Mouse (Mus musculus) myocyte (in vitro differentiated cells): ENCODE measurements at regions not wholly inside any gene's neighbourhood (a gene's known extent, or its start where the extent isn't known, plus 50 kb on each side); places are given as distances from the start of the nearest gene placed in this dataset.

ENCODE experiments used
- CEBPB ChIP-seq: IDR thresholded peaks from 2 replicates; pipeline ENCODE4 v1.6.1; 2011; ENCODE audit warnings: mild to moderate bottlenecking, moderate library complexity; ENCODE audit not compliant: poor library complexity, insufficient read depth, severe bottlenecking
- E2F4 ChIP-seq: IDR thresholded peaks from one replicate; pipeline ENCODE4 v1.6.1; 2011; ENCODE audit warnings: mild to moderate bottlenecking, control low read depth, moderate library complexity; ENCODE audit not compliant: insufficient read depth
- MAX ChIP-seq: IDR thresholded peaks from one replicate; pipeline ENCODE4 v1.6.1; 2011; ENCODE audit warnings: low read depth, mild to moderate bottlenecking, control low read depth
- POLR2A ChIP-seq: IDR thresholded peaks from one replicate; pipeline ENCODE4 v1.6.1; 2011; ENCODE audit warnings: low read depth, mild to moderate bottlenecking, control low read depth, moderate library complexity; ENCODE audit not compliant: insufficient read length
- SRF ChIP-seq: IDR thresholded peaks from one replicate; pipeline ENCODE4 v1.6.1; 2011; ENCODE audit warnings: low read depth; ENCODE audit not compliant: control insufficient read depth, insufficient read length
- TCF12 ChIP-seq: IDR thresholded peaks from one replicate; pipeline ENCODE4 v1.6.1; 2011; ENCODE audit warnings: mild to moderate bottlenecking, control low read depth; ENCODE audit not compliant: poor library complexity, insufficient read depth, severe bottlenecking
- USF1 ChIP-seq: IDR thresholded peaks from one replicate; pipeline ENCODE4 v1.6.1; 2011; ENCODE audit warnings: low read depth, mild to moderate bottlenecking, control low read depth, moderate library complexity

DNA sequence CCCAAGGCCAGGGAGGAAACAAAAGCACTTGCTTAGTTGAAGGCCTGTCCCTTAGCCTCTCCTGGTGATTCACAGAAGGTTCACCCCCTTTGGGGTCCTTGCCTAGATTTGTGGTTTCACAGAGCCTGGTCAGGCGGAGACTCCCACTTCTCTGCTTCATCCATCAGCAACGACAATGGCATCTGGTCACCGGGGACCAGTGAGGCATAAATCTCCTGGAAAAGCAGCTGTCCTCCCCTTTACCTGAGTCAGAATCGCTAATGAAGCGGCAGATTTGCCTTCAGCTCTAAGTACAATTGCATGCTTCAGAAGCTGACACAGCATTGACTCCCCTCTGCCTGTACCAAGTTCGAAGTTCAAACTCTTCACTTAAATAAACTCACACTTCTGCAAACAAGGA, 353.7 kb upstream of the Atp11b start:
- TF ChIP-seq TCF12 = no peak
- TF ChIP-seq POLR2A = no peak
- TF ChIP-seq E2F4 = no peak
- TF ChIP-seq USF1 = no peak
- TF ChIP-seq SRF = no peak
- TF ChIP-seq MAX = no peak
- TF ChIP-seq CEBPB = no peak
